Mouse (Mus musculus) ovary, postnatal 36 days (tissue): ENCODE results near the gene 9630041A04Rik.

Experiments used
- DNase-seq: peaks from one replicate; pipeline ENCODE4 v3.0.0; 2022; ENCODE audit warnings: low spot score, mixed read lengths

The 9630041A04Rik gene

DNA sequence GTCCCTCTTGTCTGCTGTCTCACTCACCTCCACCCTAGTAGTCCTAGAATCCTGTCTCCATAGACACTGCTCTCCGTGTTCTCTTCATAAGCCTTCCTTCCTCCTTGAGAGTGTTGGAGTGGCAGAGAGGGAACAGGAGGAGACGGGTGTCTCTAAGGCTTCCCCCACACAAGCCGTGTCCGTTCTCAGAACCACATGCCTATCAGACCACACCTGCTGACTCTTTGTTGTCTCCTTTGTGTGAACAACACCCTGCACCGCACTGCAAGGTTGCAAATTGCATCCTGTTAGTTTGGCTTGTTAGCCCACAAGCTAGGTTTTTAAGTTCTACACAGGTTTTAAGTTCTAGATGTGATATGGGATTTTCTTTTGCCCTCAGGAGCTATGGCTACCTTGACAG lies 57.7 kb downstream of the 9630041A04Rik start:
- DNase-seq, result no peak

- DNase-seq, result no peak
Observed at GRCm38 (mm10) chr9:101922846-101923245, 61.2 kb downstream of the 9630041A04Rik start.

DNA sequence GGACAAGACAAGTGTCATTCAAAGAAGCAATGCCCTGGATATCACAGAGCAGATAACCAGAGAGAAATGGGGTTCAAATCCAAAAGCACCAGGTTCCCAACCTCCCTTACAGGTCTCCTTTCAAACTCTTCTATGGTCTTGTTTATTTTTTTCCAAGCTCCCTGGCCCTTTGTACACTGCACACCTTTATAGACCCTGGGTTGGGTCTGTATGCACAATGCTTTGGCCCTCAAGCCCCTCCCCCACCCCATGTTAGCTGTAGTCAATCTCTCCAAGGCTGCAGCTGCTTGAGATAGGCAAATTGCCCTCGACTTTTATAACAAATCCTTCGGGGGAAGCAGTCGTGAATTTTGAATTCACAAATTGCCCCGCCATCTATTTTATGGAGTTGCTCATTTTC lies 63.2 kb downstream of the 9630041A04Rik start:
- no peak for DNase-seq

DNA sequence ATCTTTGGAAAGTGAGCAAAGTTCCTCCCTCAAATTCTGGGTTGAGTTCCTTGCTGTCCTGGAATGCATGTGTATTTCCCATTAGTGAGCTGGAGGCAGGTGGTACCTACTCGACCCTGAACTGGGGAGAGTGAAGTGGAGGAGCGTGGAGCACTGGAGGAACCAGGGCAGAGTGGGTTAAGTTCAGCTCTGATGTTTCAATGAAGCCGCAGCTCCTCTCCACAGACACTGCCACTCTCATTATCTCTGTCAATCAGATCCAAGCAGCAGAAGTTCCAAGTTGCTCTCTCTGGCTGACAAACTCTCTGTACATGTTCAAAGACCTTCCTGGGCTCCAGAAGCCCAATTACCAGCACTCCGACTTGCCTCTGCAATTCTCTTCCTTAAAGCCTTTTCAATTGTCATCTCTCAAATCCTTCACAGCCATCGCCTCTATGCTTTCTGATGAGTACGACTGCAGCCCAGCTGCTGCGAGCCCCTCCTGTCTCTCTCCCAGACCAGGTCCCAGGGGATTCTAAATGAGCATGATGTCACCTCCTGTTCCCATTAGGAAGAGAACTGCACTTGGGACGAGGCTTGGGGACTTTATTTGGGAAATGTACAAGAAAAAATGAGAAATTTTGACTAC lies 72.4 kb downstream of the 9630041A04Rik start:
- DNase-seq, result no peak

- DNase-seq, result no peak
Observed at GRCm38 (mm10) chr9:101934887-101935286, 73.2 kb downstream of the 9630041A04Rik start.

- no peak for DNase-seq
Observed at GRCm38 (mm10) chr9:101938066-101938465, 76.4 kb downstream of the 9630041A04Rik start.

GRCm38 (mm10) chr9:101939006-101939405 lies 77.4 kb downstream of the 9630041A04Rik start:
- DNase-seq, result no peak

DNA sequence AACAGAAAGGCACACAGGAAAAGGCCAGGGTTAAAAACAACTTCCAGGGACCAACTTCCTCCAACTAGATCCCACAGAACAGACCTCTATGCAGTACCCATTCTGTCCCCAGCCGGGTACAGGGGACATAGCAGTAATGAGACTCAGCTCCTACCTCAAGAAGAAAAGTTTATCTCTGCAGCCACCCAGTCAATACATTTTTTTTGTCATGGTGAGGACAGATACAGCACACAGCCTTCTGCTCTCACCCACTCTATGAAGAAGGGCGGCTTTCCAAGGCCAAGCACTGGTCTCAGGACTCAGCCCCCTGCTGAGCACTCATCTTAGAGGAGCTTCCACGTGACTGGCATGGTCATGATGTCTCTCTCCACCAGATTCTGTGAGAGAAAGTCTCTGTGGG lies 78.5 kb downstream of the 9630041A04Rik start:
- DNase-seq, result no peak

- no peak for DNase-seq
Observed at GRCm38 (mm10) chr9:101942058-101942669, 80.5 kb downstream of the 9630041A04Rik start.

DNA sequence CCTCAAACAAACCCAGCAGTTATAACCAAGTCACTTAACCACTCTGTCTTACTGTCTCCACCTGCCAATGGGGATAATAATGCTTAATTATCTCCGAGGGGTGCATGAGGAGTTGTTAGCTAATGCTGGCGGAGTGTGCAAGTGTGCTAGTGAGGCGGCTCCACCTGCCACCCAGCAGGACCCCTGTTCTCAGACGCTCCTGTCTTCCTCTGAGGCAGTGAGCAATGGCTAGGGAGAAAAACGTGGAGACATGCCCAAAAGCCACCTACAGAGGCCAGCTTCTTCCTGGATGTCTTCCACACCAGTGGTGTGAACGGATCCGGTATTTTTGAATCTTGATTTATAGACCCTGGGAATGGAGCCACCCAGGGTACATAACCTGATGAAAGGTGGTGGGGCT lies 83.7 kb downstream of the 9630041A04Rik start:
- DNase-seq, result no peak

- DNase-seq, result no peak
Observed at GRCm38 (mm10) chr9:101945814-101946213, 84.2 kb downstream of the 9630041A04Rik start.

DNA sequence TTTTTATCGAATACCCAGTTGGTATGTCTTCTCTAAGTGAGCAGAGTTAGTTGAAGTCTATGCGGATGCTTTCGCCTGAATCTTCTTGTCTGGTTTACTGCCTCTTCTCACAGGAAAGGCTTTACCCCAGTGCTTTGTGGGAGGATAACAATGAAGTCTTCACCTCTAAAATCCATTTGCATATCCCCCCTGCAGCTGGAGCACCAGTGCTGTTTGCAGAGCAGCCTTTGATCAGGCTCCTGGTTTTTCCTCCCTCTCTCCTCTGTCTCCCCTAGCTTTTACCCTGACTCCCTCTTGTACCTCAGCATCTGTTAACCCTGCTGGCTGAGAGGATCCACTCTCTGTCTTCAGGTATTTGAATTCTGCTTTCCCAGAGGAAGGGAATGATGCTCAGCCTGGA lies 88.5 kb downstream of the 9630041A04Rik start:
- DNase-seq, result no peak

- DNase-seq, result no peak
Observed at GRCm38 (mm10) chr9:101954529-101954928, 92.9 kb downstream of the 9630041A04Rik start.

DNA sequence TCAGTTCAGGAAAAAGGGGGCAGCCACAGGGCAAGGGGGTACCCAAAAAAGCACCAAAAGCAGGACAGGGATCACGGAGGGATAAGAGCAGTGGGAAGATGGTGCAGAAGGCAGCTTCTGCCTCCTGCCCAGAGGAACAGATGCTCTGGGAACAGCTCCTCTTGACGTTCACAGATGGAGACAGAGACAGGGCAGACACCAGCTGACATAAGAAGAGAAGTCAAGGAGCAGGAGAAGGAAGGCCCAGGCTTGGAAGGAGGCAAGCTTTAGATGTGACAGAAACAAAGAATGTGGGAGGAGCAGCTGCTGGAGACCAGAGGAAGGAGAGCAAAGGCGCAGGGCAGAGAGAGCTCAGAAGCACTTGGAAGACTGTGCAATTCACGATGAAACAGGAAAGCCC lies 94.6 kb downstream of the 9630041A04Rik start:
- DNase-seq, result no peak

DNA sequence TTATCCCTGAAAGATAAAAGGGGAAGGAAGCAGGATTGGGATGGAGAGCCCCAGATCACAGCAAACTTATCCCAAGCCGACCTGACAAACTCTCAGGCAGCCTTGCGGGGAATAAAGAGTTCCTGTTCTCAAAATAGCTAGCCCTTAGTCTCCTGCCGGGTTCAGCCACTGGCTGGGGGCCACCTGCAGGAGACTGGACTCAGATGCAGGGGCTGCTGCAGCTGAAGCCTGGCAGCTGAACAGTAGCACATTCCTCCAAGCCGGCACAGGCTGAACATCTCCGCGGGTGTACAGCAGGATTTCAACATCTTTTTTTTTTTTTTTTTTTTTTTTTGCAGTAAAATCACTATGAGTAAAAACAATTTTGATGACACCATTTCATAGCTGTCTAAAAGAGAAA lies 110.2 kb downstream of the 9630041A04Rik start:
- no peak for DNase-seq

DNA sequence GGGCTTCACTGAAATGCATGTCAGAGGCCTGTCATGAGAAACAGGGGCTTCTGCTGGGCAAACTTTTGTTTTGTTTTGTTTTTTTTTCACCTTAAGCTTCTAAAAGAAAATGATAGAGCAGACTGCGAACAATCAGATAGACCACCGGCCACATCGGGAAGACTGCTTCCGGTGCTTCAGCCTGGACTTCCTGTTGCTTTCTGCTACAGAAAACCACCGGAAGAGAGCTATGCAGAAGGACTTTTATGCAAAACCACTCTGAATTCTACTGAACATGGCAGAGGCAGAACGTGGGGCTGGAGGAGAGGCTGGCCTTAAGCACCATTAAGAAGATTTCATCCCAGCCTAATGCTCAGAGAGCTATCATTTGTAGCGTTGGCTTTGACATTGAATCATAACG lies 110.7 kb downstream of the 9630041A04Rik start:
- DNase-seq, result no peak

DNA sequence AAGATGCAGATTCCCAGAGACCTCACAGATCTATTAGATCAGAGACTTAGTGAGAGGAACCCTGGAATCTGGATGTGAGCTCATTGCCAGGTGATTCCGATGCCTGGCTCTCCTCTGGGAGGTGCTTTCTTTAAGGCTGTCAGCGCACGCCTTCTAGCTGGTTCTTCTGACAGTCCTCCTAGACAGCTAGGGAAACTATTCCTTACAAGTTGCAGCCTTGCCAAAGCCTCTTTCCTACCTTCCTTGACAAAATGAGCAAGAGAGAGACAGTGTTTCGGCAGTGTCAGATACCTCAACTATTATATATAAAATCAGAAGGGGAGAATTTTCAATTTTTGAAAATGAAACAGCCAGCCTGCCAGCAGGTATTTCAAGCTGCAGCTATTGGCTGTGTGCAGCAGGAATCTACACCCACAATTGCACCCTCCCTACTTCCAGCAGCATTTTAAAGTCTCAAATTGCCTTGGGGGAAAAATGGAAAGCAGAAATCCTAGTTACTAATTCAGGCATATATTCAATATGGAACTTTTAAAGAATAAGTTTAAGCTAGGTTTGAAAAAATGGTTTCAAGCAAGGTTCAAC lies 115.3 kb downstream of the 9630041A04Rik start:
- DNase-seq, result no peak

- DNase-seq, result no peak
Observed at GRCm38 (mm10) chr9:101981161-101981560, 119.5 kb downstream of the 9630041A04Rik start.

DNA sequence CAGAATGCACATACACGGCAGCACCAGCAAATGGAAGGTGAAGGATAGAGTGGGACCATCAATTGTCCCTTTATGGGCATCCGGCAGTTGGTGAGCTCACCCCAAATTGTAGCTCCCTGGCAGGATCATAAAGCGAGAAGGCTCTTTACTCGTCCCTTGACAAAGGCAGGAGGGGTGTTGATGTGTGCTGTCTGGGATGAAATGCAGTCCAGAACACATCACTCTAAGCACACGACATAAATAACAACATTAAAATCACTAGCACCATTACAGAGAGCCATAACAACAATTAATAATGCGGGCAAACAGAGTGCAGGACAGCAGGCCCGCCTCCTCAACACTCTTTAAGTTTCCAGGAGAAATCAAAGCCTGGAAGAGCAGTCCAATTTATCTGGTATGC lies 120.7 kb downstream of the 9630041A04Rik start:
- DNase-seq, result no peak

GRCm38 (mm10) chr9:101986910-101987309 lies 125.3 kb downstream of the 9630041A04Rik start:
- no peak for DNase-seq

DNA sequence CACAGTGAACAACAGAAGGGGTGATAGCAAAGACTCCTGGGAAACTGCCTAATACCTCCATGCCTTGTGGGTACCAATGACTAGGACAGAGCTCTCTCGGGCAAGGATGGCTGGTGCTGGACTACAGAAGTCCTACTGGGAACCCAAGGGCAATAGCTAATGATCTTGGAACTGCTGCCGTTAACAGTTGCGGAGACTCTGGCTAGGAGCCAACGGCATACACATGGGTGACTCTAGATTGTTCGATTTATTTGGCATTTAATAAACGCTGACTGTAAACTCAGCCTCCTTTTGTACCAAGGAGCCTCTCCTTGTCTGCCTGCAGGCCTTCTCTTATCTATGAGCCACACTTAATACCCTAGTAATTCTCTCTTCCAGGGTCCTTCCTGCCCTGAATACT lies 128.4 kb downstream of the 9630041A04Rik start:
- no peak for DNase-seq

DNA sequence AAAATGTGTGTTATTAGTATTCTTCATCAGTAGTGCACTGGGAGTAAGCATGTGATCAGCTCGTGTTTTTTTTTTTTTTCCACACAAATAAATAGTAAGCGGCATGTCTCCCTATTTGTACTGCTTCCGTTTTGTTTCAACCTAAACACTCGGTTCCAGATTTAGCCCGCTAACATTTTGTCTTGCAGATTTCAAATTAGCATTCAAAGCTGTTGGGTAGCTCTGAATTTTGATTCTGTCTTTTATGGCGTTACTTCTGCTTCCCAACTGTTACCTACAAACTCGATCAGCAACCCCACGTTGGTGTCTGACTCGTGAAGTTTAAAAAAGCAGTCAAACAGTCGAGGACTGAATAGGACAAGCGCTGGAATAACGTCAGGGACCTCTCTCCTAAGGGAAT lies 129.2 kb downstream of the 9630041A04Rik start:
- DNase-seq, result no peak
